Mouse (Mus musculus) neural tube, embryonic 13.5 days (tissue): Measurements from ENCODE around the gene Taar7f. TPM values are rescaled to one million over a fixed set of nuclear protein-coding genes. Genes with fewer than 3 reads are reported as not detected.
"Not testable (repeated sequence)": the region's sequence is repeated elsewhere in the genome, so short reads cannot be mapped to it uniquely, and the experiment has no call there.

Experiments used
- ATAC-seq: fragments of 200-750 bp; cut with Nextera tagmentation; 2 replicates; pipeline ENCODE4 v1.8.0; 2017; ENCODE audit warnings: low read depth, mild to moderate bottlenecking, moderate TSS enrichment, moderate library complexity
- H3K27ac ChIP-seq: fragments of 300-500 bp; sonication (generic); replicated peaks from 2 replicates; pipeline ENCODE4 v1.5.1; 2015; ENCODE audit warnings: moderate library complexity, mild to moderate bottlenecking, inconsistent platforms
- H3K27me3 ChIP-seq: fragments of 300-500 bp; sonication (generic); 2 replicates; pipeline ENCODE4 v1.6.1; 2015; ENCODE audit warnings: mild to moderate bottlenecking, inconsistent platforms
- H3K36me3 ChIP-seq: fragments of 300-500 bp; sonication (generic); 2 replicates; pipeline ENCODE4 v1.6.1; 2015; ENCODE audit warnings: mild to moderate bottlenecking, inconsistent platforms
- H3K4me1 ChIP-seq: fragments of 300-500 bp; sonication (generic); replicated peaks from 2 replicates; pipeline ENCODE4 v1.6.1; 2015; ENCODE audit warnings: inconsistent platforms
- H3K4me2 ChIP-seq: fragments of 300-500 bp; sonication (generic); 2 replicates; pipeline ENCODE4 v1.6.1; 2015; ENCODE audit warnings: inconsistent platforms, mild to moderate bottlenecking, moderate library complexity
- H3K4me3 ChIP-seq: fragments of 300-500 bp; sonication (generic); 2 replicates; pipeline ENCODE4 v1.5.1; 2015; ENCODE audit warnings: mild to moderate bottlenecking, inconsistent platforms
- H3K9ac ChIP-seq: fragments of 300-500 bp; sonication (generic); 2 replicates; pipeline ENCODE4 v1.6.1; 2015; ENCODE audit warnings: moderate library complexity, mild to moderate bottlenecking, inconsistent platforms
- H3K9me3 ChIP-seq: fragments of 300-500 bp; sonication (generic); 2 replicates; pipeline ENCODE4 v1.6.1; 2016; ENCODE audit warnings: inconsistent platforms
- WGBS: fragments of 180-500 bp; shearing (Covaris S2); methylation state at CpG from one replicate; pipeline ENCODE4 v1.1.7; 2015; 5-methylcytosine and 5-hydroxymethylcytosine counted together
- polyA plus RNA-seq: library from polyadenylated mRNA; unstranded; fragments of >200 nt; fragmentation: Nextera tagmentation; extraction: Ambion mirVana; gene quantifications from 2 replicates; pipeline ENCODE4 v1.2.1, GENCODE M21; 2015

Taar7f gene
- polyA plus RNA-seq, 1 experiment from 2014 or later, result not detected

DNA sequence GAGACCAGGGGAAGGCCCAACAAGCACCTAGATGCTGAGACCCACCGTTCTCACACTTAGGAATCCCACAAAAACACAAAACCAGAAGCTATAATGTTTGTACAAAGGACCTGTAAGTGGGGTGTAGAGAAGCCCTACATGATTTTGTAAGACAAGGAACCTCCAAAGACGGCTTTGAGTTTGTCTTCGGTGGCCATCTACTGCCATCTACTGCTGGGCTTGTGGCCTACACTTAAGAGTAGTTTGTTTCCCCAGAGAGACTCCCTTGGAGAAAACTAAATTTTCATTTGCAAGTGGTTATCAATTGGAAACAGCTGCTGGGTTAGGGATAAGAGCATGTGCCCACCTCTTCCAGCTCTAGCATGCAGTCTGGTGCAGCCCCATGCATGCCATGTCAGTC is 30.9 kb downstream of the Taar7f start:
- Histone ChIP-seq H3K27me3 (no peaks in the 10 kb centered on the region), H3K9me3 (no peaks in the 10 kb centered on the region), H3K4me3 (no peak overlapping the region), H3K9ac (no peak overlapping the region), H3K27ac (no peak overlapping the region), H3K4me2 (no peak overlapping the region), H3K36me3 (no peaks in the 10 kb centered on the region), H3K4me1 (no peaks in the 10 kb centered on the region)
- WGBS, result 31% methylated on average over 3 of the region's 3 CpGs
- no peak for ATAC-seq

DNA sequence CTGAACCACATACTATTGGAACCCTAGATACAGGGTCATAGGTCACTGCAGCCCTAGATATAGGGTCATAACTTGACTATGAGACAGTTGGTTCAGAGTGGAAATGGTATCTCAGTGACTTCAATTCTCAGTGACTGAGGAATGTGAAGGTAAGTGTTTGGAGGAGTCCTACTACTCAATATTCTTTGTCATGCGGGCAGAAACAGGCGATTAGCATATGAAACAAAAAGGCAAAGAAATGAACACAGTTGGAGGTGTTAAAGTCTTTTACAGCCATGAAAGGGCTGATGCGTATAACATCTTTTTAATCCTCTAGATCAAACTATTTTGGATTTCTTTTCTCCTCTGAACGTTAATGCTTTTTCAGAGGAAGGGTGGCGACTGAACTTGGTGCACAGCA is 36.6 kb downstream of the Taar7f start:
- H3K4me1 ChIP-seq, result no peaks in the 10 kb centered on the region
- 61% methylated on average over 5 of the region's 5 CpGs for WGBS
- no peaks in the 10 kb centered on the region for H3K36me3 ChIP-seq

DNA sequence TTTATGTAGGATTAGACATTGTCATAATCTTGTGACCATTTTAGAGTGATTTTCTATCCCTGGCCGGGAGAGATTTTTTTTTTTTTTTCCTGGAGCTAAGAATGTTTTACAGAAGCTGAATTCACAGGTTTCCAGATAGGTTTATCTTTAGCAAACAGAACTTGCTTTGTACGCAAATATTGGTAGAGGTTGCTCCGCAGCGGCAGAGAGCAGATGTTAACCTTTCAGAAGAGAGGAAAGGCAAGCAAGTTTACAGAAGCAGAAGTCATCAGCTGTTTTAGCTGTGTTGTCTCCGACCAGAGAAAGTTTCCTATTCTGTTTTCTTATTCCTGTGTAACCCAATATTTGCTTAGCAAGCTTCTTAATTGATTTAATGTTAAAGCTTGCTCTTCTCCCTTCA is 37.2 kb downstream of the Taar7f start:
- H3K4me2 ChIP-seq, result no peak overlapping the region
- no peaks in the 10 kb centered on the region for H3K27me3 ChIP-seq
- ATAC-seq, result no peak
- WGBS, result 89% methylated on average over 5 of the region's 5 CpGs
- no peak overlapping the region for H3K4me3 ChIP-seq
- H3K9ac ChIP-seq, result no peak overlapping the region
- no peaks in the 10 kb centered on the region for H3K9me3 ChIP-seq
- no peak overlapping the region for H3K27ac ChIP-seq
- no peaks in the 10 kb centered on the region for H3K36me3 ChIP-seq
- no peaks in the 10 kb centered on the region for H3K4me1 ChIP-seq

More for the DNA sequence above, 36.6 kb downstream of the Taar7f start:
- no peaks in the 10 kb centered on the region for H3K9me3 ChIP-seq
- no peak for ATAC-seq
- no peak overlapping the region for H3K9ac ChIP-seq
- no peak overlapping the region for H3K4me3 ChIP-seq
- no peaks in the 10 kb centered on the region for H3K27me3 ChIP-seq
- H3K4me2 ChIP-seq, result no peak overlapping the region
- H3K27ac ChIP-seq, result no peak overlapping the region

DNA sequence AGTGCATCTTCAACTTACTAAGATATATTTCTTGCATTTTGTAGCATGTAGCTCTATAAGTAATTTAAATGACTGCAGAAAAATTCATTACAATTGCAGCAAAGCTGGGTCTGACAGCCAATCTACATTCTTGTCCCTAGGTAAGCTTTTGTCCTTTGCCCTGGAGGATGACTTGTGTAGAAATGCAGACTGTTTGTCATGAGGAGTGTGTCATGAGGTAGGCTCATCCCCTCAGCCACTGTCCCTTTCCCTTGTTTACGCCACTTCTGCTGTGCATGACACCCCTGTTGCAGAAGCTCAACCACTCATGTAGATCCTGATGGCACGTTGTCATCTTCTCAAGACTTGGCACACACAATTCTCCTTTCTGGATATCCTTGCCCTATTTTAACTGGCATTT is 37.9 kb downstream of the Taar7f start:
- ATAC-seq, result no peak
- H3K36me3 ChIP-seq, result no peaks in the 10 kb centered on the region
- H3K4me2 ChIP-seq, result no peak overlapping the region
- H3K27ac ChIP-seq, result no peak overlapping the region
- no peak overlapping the region for H3K9ac ChIP-seq
- H3K4me1 ChIP-seq, result no peaks in the 10 kb centered on the region
- WGBS, result 100% methylated on average over 2 of the region's 2 CpGs
- no peaks in the 10 kb centered on the region for H3K27me3 ChIP-seq
- no peaks in the 10 kb centered on the region for H3K9me3 ChIP-seq
- H3K4me3 ChIP-seq, result no peak overlapping the region

DNA sequence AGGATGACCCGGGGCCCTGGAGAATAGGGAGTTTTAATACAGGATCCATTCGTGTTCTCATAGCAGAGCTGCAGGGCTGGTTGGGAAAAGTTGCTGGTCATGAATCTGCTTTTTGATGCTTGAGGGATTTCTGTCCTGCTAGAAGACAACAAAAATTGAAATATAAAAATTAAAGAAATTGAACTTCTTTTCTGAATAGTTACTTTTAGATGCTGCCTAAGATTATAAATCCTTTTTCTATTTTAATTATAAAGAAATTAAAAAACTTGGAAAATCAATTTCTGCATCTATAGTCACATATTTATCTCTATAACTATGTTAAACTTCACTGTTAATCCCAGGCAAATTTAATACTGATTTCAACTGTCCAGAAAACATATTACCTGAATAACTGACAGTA is 42.9 kb downstream of the Taar7f start, which contains the start of gene Taar8b:
Gene Taar8b, minus strand, starts transcription at position 101 of the 400 bp plus-strand sequence.
- Histone ChIP-seq H3K4me1 (no peaks in the 10 kb centered on the region), H3K27me3 (no peaks in the 10 kb centered on the region), H3K36me3 (no peaks in the 10 kb centered on the region), H3K9me3 (no peaks in the 10 kb centered on the region), H3K27ac (no peak within 1 kb of the TSS), H3K4me3 (no peak within 1 kb of the TSS), H3K4me2 (no peak within 1 kb of the TSS), H3K9ac (no peak within 1 kb of the TSS)
- no peak for ATAC-seq
- 78% methylated on average over 2 of the region's 2 CpGs for WGBS

DNA sequence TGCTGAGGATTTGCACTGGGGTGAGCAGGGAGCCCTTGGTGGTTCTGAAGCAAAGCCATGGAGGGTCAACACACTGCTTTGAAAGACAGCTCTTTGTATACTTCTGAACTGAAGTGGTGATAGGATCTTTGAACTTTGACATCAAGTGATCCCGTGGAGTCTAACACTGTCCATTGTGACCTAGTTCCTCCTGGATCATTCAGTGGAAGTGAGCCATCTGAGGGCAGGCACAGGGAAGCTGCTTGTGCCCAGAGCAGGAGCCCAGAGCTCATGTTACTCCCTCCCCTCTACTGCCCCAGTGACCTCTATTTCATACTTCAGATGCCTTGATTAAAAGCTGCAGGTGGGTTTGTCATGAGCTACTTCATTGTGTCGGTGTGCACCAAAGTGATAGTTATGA is 47.7 kb downstream of the Taar7f start:
- H3K9me3 ChIP-seq, H3K4me1 ChIP-seq, H3K36me3 ChIP-seq, H3K4me3 ChIP-seq, H3K27me3 ChIP-seq, ATAC-seq, H3K9ac ChIP-seq, H3K27ac ChIP-seq, H3K4me2 ChIP-seq: not testable (repeated sequence)
- 71% methylated on average over 2 of the region's 2 CpGs for WGBS

Other genes starting within 250 kb of the Taar7f start
- not detected in 2 replicates for gene Vnn3, start 198.0 kb upstream of the Taar7f start, polyA plus RNA-seq
- gene Vnn1, start 154.8 kb upstream of the Taar7f start, polyA plus RNA-seq, result 0.12 TPM in 1 of 2 replicates, not detected in the other
- gene Taar1, start 129.2 kb upstream of the Taar7f start, polyA plus RNA-seq, result not detected in 2 replicates
- 0.20 TPM in 1 of 2 replicates, not detected in the other for gene Taar2, start 110.9 kb upstream of the Taar7f start, polyA plus RNA-seq
- not detected in 2 replicates for gene Taar3, start 100.0 kb upstream of the Taar7f start, polyA plus RNA-seq
- gene Taar4, start 89.0 kb upstream of the Taar7f start, polyA plus RNA-seq, result not detected in 2 replicates
- not detected in 2 replicates for gene Taar5, start 78.8 kb upstream of the Taar7f start, polyA plus RNA-seq
- not detected in 2 replicates for gene Taar6, start 63.9 kb upstream of the Taar7f start, polyA plus RNA-seq
- gene Taar7a, start 56.0 kb upstream of the Taar7f start, polyA plus RNA-seq, result not detected in 2 replicates
- gene Taar7b, start 49.6 kb upstream of the Taar7f start, polyA plus RNA-seq, result not detected in 2 replicates
- gene Taar7d, start 22.3 kb upstream of the Taar7f start, polyA plus RNA-seq, result not detected in 2 replicates
- gene Taar7e, start 11.9 kb upstream of the Taar7f start, polyA plus RNA-seq, result not detected in 2 replicates
- gene Taar8a, start 27.0 kb downstream of the Taar7f start, polyA plus RNA-seq, result not detected in 2 replicates
- gene Taar8b, start 42.8 kb downstream of the Taar7f start, polyA plus RNA-seq, result not detected in 2 replicates
- gene Taar8c, start 52.4 kb downstream of the Taar7f start, polyA plus RNA-seq, result not detected in 2 replicates
- gene Taar9, start 60.0 kb downstream of the Taar7f start, polyA plus RNA-seq, result not detected in 2 replicates
- gene Stx7, start 99.8 kb downstream of the Taar7f start, polyA plus RNA-seq, result 255 and 271 TPM in 2 replicates
- 15.9 and 17.8 TPM in 2 replicates for gene Moxd1, start 174.0 kb downstream of the Taar7f start, polyA plus RNA-seq